Mouse (Mus musculus) ES-E14 (cell line): ENCODE results near the gene Colgalt2.

Source experiments
- CHD2 ChIP-seq: IDR thresholded peaks from 2 replicates; pipeline ENCODE4 v1.6.1; 2014; ENCODE audit warnings: mild to moderate bottlenecking, low read depth, low read length, inconsistent platforms
- HCFC1 ChIP-seq: IDR thresholded peaks from 2 replicates; pipeline ENCODE4 v1.6.1; 2012; ENCODE audit warnings: low read length, inconsistent platforms, borderline replicate concordance; ENCODE audit not compliant: insufficient read depth

DNA sequence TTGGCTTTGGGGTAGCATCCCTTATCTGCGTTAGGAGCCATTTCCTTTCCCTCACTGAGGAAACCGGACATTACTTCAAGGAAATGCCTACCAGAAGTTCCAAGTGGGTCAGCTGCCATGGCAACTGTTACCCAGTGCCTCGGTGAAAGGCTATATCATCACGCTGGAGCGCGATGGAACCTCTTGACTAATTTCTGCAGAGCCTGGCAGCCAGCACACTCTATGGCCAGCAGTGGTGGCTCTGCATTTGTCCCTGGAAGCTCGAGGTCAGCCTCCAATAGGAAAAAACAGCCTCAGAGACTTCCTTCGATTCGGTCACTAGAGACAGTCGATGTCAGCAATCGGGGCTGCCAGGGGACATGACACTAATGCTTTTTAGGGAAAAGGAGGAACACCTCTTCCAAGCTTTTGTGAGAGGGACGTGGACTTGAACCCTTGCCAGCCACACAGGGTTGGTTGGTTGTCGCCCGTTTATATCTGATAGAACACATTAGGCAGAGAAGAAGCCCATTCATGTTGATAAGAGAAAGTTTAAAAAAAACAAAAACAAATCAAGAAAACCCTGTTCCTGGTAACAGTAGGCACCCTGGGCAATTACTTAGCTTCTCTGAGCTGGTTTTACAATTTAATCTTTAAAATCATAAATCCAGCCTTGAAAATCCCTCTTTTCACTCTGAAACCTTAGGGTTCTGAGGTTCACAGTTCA lies 157.1 kb downstream of the Colgalt2 start:
- TF ChIP-seq CHD2 (no peak), HCFC1 (no peak)
